Mouse (Mus musculus): Measurements from ENCODE around the gene Hsd3b7. TPM values are rescaled to one million over a fixed set of nuclear protein-coding genes. Genes with fewer than 3 reads are reported as not detected.
A peak's percentile ranks its signal among the peaks of the same experiment; 100 is the strongest.

Hsd3b7 gene
- polyA plus RNA-seq, 1 experiment from 2014 or later, result 18.7 TPM

DNA sequence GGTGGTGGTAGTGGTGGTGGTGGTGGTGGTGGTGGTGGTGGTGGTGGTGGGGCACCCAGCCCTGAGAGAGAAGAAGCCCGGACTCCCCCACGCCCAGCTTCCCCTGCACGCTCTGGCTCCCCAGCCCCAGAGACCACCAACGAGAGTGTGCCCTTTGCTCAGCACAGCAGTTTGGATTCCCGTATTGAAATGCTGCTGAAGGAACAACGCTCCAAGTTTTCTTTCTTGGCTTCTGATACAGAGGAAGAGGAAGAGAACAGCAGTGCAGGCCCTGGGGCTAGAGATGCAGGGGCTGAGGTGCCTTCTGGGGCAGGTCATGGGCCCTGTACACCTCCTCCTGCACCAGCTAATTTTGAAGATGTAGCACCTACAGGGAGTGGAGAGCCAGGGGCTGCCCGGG is 15.1 kb upstream of the Hsd3b7 start, which contains the start of gene Gm49388:
Gene Gm49388 (plus strand): TSS at position 301 of the 400 bp plus-strand sequence.
- Histone ChIP-seq H3K9me3 (ENCODE audit: control insufficient read depth, low read length) (no peaks in the 10 kb centered on the region), H3K27ac (ENCODE audit: low read depth, low read length) (no peak within 1 kb of the TSS), H3K9ac (ENCODE audit: low read depth, low read length) (no peak within 1 kb of the TSS), H3K36me3 (ENCODE audit: control insufficient read depth, insufficient read depth, low read length) (peaks cover 99% of the 10 kb centered on the region), H3K4me2 (replicated peaks; ENCODE audit: low read depth, low read length) (no peak within 1 kb of the TSS), H3K4me1 (ENCODE audit: control insufficient read depth, insufficient read depth, low read length) (no peaks in the 10 kb centered on the region), H3K27me3 (ENCODE audit: control insufficient read depth, insufficient read depth, low read length) (no peaks in the 10 kb centered on the region), H3K4me3 (ENCODE audit: low read length) (no peak within 1 kb of the TSS)
- no peak for ATAC-seq (ENCODE audit: low FRiP score, low TSS enrichment)
- 95% methylated on average over 7 of the region's 7 CpGs for WGBS

DNA sequence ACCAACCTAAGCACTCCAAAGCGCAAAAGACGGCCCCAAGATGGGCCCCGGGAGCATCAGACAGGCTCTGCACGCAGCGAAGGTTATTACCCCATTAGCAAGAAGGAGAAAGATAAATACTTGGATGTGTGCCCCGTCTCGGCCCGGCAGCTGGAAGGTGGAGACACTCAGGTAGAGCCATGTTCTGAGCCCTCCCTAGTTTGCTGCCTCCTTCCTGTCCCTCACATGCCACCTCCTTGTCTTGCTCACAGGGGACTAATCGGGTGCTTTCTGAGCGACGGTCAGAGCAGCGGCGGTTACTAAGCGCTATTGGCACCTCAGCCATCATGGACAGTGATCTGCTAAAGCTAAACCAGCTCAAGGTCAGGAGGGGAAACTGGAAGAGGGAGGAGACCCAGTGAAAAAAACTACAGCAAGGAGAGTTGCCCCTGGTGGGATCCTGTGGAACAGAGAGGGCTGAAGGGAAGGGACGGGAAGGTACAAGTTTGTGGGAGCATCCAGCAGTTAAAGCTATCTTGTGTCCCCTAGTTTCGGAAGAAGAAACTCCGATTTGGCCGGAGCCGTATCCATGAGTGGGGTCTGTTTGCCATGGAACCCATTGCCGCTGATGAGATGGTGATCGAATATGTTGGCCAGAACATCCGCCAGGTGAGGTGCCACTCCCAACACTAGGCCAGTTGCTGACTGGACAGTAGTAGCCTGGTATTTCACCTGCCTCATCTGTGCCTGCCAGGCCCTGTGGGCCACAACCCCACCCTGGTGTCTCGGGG is 3.1 kb upstream of the Hsd3b7 start:
- no peaks in the 10 kb centered on the region for H3K9me3 ChIP-seq (ENCODE audit: control insufficient read depth, low read length)
- H3K9ac ChIP-seq (ENCODE audit: low read depth, low read length), result no peak overlapping the region
- WGBS, result 91% methylated on average over 23 of the region's 23 CpGs
- H3K27me3 ChIP-seq (ENCODE audit: control insufficient read depth, insufficient read depth, low read length), result no peaks in the 10 kb centered on the region
- H3K27ac ChIP-seq (ENCODE audit: low read depth, low read length), result no peak overlapping the region
- H3K4me2 ChIP-seq (replicated peaks; ENCODE audit: low read depth, low read length), result no peak overlapping the region
- H3K36me3 ChIP-seq (ENCODE audit: control insufficient read depth, insufficient read depth, low read length), result peaks cover 78% of the 10 kb centered on the region
- no peak overlapping the region for H3K4me3 ChIP-seq (ENCODE audit: low read length)
- no peak for ATAC-seq (ENCODE audit: low FRiP score, low TSS enrichment)
- no peaks in the 10 kb centered on the region for H3K4me1 ChIP-seq (ENCODE audit: control insufficient read depth, insufficient read depth, low read length)

DNA sequence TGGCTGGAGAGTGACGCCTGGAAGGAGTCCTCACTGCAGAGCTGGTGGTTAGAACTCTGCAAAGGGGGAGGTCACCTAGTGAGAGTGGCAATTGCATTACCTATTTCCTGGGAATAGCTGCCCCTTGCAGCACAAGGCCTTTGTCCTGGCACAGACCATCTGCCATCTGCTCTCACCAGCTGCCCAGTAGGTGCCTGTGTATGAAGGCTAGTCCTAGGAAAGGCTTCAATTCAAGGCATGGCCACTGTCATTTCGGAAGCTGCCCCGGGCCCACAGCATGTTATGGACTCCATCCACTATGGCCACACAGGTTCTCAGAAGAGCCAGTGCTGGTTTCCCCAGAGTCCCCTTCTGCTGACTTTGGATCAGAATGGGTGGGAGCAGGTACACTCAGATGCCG is 1.8 kb upstream of the Hsd3b7 start:
- ATAC-seq (ENCODE audit: low FRiP score, low TSS enrichment), result no peak
- H3K27me3 ChIP-seq (ENCODE audit: control insufficient read depth, insufficient read depth, low read length), result no peaks in the 10 kb centered on the region
- H3K9me3 ChIP-seq (ENCODE audit: control insufficient read depth, low read length), result no peaks in the 10 kb centered on the region
- WGBS, result 90% methylated on average over 4 of the region's 4 CpGs
- no peak overlapping the region for H3K4me2 ChIP-seq (replicated peaks; ENCODE audit: low read depth, low read length)
- peaks cover 66% of the 10 kb centered on the region for H3K36me3 ChIP-seq (ENCODE audit: control insufficient read depth, insufficient read depth, low read length)
- H3K9ac ChIP-seq (ENCODE audit: low read depth, low read length), result no peak overlapping the region
- H3K27ac ChIP-seq (ENCODE audit: low read depth, low read length), result no peak overlapping the region
- no peaks in the 10 kb centered on the region for H3K4me1 ChIP-seq (ENCODE audit: control insufficient read depth, insufficient read depth, low read length)
- H3K4me3 ChIP-seq (ENCODE audit: low read length), result no peak overlapping the region

DNA sequence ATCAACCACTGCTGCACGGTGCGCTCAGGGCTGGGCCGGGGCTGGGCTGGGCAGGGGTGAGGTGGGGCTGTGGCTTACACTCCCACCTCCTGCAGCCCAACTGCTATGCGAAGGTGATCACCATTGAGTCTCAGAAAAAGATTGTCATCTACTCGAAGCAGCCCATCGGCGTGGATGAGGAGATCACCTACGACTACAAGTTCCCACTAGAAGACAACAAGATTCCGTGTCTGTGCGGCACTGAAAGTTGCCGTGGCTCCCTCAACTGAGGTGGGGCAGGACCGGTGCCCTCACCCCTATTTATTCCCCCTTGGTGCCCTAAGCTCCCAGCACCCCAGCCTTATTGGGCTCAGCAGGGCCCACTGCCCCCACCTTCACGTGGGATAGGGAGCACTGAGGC is 1.2 kb upstream of the Hsd3b7 start:
- WGBS, result 93% methylated on average over 13 of the region's 13 CpGs
- no peak for ATAC-seq (ENCODE audit: low FRiP score, low TSS enrichment)
- Histone ChIP-seq H3K4me1 (ENCODE audit: control insufficient read depth, insufficient read depth, low read length) (no peaks in the 10 kb centered on the region), H3K9me3 (ENCODE audit: control insufficient read depth, low read length) (no peaks in the 10 kb centered on the region), H3K9ac (ENCODE audit: low read depth, low read length) (no peak overlapping the region), H3K4me2 (replicated peaks; ENCODE audit: low read depth, low read length) (no peak overlapping the region), H3K27me3 (ENCODE audit: control insufficient read depth, insufficient read depth, low read length) (no peaks in the 10 kb centered on the region), H3K4me3 (ENCODE audit: low read length) (no peak overlapping the region), H3K36me3 (ENCODE audit: control insufficient read depth, insufficient read depth, low read length) (peaks cover 59% of the 10 kb centered on the region), H3K27ac (ENCODE audit: low read depth, low read length) (no peak overlapping the region)

DNA sequence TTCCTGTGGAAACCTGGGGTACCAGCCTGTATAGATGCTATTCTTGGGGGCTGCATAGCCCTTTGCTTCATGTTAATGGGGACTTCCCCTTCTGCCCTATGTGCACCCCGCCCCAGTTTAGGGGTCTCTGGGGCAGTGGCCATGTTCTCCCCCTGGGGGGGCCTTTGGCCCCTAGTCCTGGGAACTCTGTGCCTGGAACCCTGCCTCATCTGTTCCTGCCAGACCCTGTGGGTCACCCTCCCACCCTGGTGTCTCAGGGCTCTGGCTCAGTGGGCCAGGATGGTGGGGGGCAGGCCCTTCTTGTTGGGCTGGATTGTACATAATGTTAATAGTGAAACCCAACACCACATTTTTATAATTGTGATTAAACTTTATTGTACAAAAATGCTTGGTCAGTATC is 666 bp upstream of the Hsd3b7 start:
- 100% methylated on average over 1 of the region's 1 CpGs for WGBS
- ATAC-seq (ENCODE audit: low FRiP score, low TSS enrichment), result peak; percentile 40; the same call in 1 of the 2 replicates
- Histone ChIP-seq H3K4me2 (replicated peaks; ENCODE audit: low read depth, low read length) (no peak overlapping the region), H3K27ac (ENCODE audit: low read depth, low read length) (no peak overlapping the region), H3K27me3 (ENCODE audit: control insufficient read depth, insufficient read depth, low read length) (no peaks in the 10 kb centered on the region), H3K9me3 (ENCODE audit: control insufficient read depth, low read length) (no peaks in the 10 kb centered on the region), H3K9ac (ENCODE audit: low read depth, low read length) (no peak overlapping the region), H3K36me3 (ENCODE audit: control insufficient read depth, insufficient read depth, low read length) (peaks cover 54% of the 10 kb centered on the region), H3K4me1 (ENCODE audit: control insufficient read depth, insufficient read depth, low read length) (no peaks in the 10 kb centered on the region), H3K4me3 (ENCODE audit: low read length) (no peak overlapping the region)

DNA sequence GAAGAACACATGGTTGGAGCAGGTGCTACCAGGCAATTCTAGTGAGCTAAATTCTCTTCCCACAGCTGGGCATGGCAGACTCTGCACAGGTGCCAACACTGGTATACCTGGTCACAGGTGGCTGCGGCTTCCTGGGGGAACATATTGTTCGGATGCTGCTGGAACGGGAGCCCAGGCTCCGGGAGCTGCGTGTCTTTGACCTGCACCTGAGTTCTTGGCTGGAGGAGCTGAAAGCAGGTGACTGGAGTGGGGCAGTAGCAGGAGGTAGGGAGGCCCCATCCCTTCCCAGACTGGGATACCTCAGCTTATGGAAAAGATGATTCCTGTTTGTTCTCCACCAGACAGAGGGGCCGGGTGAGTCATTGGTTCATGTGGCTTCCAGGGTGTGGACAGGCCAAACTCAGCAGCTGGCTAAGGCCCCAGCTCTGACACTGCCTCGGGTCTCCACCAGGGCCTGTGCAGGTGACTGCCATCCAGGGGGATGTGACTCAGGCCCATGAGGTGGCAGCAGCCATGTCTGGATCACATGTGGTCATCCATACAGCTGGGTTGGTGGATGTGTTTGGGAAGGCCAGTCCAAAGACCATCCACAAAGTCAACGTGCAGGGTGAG is 712 bp downstream of the Hsd3b7 start:
- ATAC-seq (ENCODE audit: low FRiP score, low TSS enrichment), result 0 out of 2 replicates have a peak, but pooled peaks have one; percentile 8
- H3K27ac ChIP-seq (ENCODE audit: low read depth, low read length), result peak overlapping the region; percentile 33; the same call in 1 of the 2 replicates
- no peaks in the 10 kb centered on the region for H3K27me3 ChIP-seq (ENCODE audit: control insufficient read depth, insufficient read depth, low read length)
- no peaks in the 10 kb centered on the region for H3K4me1 ChIP-seq (ENCODE audit: control insufficient read depth, insufficient read depth, low read length)
- H3K4me3 ChIP-seq (ENCODE audit: low read length), result peak overlapping the region; percentile 5; the same call in 1 of the 2 replicates
- H3K9ac ChIP-seq (ENCODE audit: low read depth, low read length), result peak overlapping the region; percentile 32; the same call in 1 of the 2 replicates
- WGBS, result 91% methylated on average over 8 of the region's 8 CpGs
- peaks cover 40% of the 10 kb centered on the region for H3K36me3 ChIP-seq (ENCODE audit: control insufficient read depth, insufficient read depth, low read length)
- no peaks in the 10 kb centered on the region for H3K9me3 ChIP-seq (ENCODE audit: control insufficient read depth, low read length)
- peak overlapping the region; percentile 25; the same call in 1 of the 2 replicates for H3K4me2 ChIP-seq (replicated peaks; ENCODE audit: low read depth, low read length)

DNA sequence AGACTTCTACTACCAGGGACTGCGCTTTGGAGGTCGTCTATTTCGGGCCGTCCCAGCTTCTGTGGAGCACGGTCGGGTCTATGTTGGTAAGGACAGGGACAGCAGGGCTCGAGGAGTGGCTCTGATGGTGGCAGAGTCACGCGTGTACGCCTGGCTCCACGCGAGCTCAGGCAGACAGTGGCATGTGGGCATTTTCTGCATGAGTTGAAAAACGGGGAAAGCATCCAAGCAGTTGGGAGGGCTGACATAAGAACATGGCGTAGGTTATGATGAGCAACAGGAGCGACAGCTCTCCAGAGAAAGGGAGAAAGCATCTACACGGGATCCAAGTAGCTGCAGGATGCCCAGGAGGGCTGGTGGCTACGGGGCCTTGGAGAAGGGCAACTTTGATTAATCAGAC is 1.9 kb downstream of the Hsd3b7 start:
- Histone ChIP-seq H3K4me1 (ENCODE audit: control insufficient read depth, insufficient read depth, low read length) (no peaks in the 10 kb centered on the region), H3K27ac (ENCODE audit: low read depth, low read length) (no peak overlapping the region), H3K4me3 (ENCODE audit: low read length) (no peak overlapping the region), H3K9ac (ENCODE audit: low read depth, low read length) (no peak overlapping the region), H3K9me3 (ENCODE audit: control insufficient read depth, low read length) (no peaks in the 10 kb centered on the region), H3K27me3 (ENCODE audit: control insufficient read depth, insufficient read depth, low read length) (no peaks in the 10 kb centered on the region), H3K4me2 (replicated peaks; ENCODE audit: low read depth, low read length) (no peak overlapping the region), H3K36me3 (ENCODE audit: control insufficient read depth, insufficient read depth, low read length) (peaks cover 28% of the 10 kb centered on the region)
- WGBS, result 94% methylated on average over 17 of the region's 17 CpGs
- ATAC-seq (ENCODE audit: low FRiP score, low TSS enrichment), result no peak

DNA sequence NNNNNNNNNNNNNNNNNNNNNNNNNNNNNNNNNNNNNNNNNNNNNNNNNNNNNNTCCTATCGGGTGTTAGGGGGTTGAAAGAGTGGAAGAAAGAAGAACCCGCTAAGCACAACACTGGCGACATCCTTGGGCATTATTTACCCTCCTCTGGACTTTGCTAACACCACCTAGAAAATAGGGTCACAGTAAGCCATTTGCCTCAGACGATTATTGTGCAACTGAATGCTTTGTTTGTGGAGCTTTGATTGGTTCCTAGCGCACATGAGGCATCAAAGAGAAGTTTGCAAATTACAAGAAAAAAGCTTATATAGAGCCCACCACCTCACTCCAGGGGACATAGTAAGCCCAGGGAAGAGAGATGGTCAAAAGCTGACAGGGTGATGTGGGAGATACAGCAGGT is 8.4 kb downstream of the Hsd3b7 start:
- no peak for ATAC-seq (ENCODE audit: low FRiP score, low TSS enrichment)
- no peak overlapping the region for H3K27ac ChIP-seq (ENCODE audit: low read depth, low read length)
- H3K9ac ChIP-seq (ENCODE audit: low read depth, low read length), result no peak overlapping the region
- no peaks in the 10 kb centered on the region for H3K27me3 ChIP-seq (ENCODE audit: control insufficient read depth, insufficient read depth, low read length)
- no peaks in the 10 kb centered on the region for H3K9me3 ChIP-seq (ENCODE audit: control insufficient read depth, low read length)
- H3K4me1 ChIP-seq (ENCODE audit: control insufficient read depth, insufficient read depth, low read length), result no peaks in the 10 kb centered on the region
- H3K36me3 ChIP-seq (ENCODE audit: control insufficient read depth, insufficient read depth, low read length), result no peaks in the 10 kb centered on the region; the same call in 1 of the 2 replicates
- no peak overlapping the region for H3K4me3 ChIP-seq (ENCODE audit: low read length)
- 66% methylated on average over 5 of the region's 5 CpGs for WGBS
- H3K4me2 ChIP-seq (replicated peaks; ENCODE audit: low read depth, low read length), result no peak overlapping the region

DNA sequence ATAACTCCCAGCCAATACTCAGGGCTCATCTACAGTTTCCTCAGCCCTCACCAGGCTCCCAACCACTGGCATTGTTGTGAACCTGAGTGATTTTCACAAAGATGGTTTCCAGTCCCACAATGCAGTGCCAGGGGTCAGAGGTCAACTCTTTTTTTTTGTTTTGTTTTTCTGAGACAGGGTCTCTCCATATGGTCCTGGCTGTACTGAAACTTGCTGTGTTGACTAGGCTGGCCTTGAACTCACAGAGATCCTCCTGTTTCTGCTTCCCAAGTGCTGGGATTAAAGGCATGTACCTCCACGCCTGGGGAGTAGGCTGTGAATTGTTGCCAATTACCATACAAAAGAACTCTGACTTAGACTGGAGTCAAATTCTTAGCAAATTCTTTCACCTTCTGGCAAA is 9.4 kb downstream of the Hsd3b7 start:
- no peaks in the 10 kb centered on the region for H3K9me3 ChIP-seq (ENCODE audit: control insufficient read depth, low read length)
- no peak for ATAC-seq (ENCODE audit: low FRiP score, low TSS enrichment)
- H3K4me3 ChIP-seq (ENCODE audit: low read length), result no peak overlapping the region
- H3K27me3 ChIP-seq (ENCODE audit: control insufficient read depth, insufficient read depth, low read length), result no peaks in the 10 kb centered on the region
- H3K9ac ChIP-seq (ENCODE audit: low read depth, low read length), result no peak overlapping the region
- no peaks in the 10 kb centered on the region for H3K4me1 ChIP-seq (ENCODE audit: control insufficient read depth, insufficient read depth, low read length)
- H3K36me3 ChIP-seq (ENCODE audit: control insufficient read depth, insufficient read depth, low read length), result no peaks in the 10 kb centered on the region; the same call in 1 of the 2 replicates
- no peak overlapping the region for H3K4me2 ChIP-seq (replicated peaks; ENCODE audit: low read depth, low read length)
- 97% methylated on average over 1 of the region's 1 CpGs for WGBS
- H3K27ac ChIP-seq (ENCODE audit: low read depth, low read length), result no peak overlapping the region

All from kidney, embryonic 14.5 days (tissue).